Mouse (Mus musculus) gastrocnemius, postnatal 4 days (tissue): Measurements from ENCODE around the gene Fndc5. TPM values are rescaled to one million over a fixed set of nuclear protein-coding genes. Genes with fewer than 3 reads are reported as not detected.

ENCODE experiments used
- DNase-seq, 2 experiments: peaks; one replicate each; pipeline ENCODE4 v3.0.0; 2021 to 2022; ENCODE audit warnings: low spot score in 2 of 2, mixed read lengths in 2 of 2
- total RNA-seq, 2 experiments: library from RNA; stranded (reverse); gene quantifications; 2 replicates each; pipeline ENCODE4 v1.2.3; 2021

Gene Fndc5
- total RNA-seq, 2 experiments from 2014 or later: 52.3 to 54.3 TPM

- DNase-seq: no peak
Measured at GRCm38 (mm10) chr4:129145411-129145810, 8.6 kb downstream of the Fndc5 start.

DNA sequence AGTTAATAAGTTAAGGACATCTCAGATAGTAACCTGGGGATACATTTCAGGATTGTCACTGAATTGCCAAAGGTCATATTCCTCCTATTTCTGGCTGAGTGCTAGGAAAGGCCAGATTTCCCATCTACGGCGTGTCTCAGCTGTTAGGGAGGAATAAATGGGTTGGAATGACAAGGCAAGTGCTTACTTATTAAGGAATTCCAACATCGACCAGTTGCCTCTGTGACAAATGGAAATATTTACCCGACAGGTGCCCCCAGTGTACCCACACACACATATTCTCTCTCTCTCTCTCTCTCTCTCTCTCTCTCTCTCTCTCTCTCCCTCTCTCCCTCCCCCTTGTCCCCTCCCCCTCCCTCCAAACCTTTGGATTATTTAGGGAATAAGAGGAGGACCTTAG, 9.1 kb downstream of the Fndc5 start:
- no peak for DNase-seq

GRCm38 (mm10) chr4:129146392-129146791, 9.6 kb downstream of the Fndc5 start:
- no peak for DNase-seq

DNA sequence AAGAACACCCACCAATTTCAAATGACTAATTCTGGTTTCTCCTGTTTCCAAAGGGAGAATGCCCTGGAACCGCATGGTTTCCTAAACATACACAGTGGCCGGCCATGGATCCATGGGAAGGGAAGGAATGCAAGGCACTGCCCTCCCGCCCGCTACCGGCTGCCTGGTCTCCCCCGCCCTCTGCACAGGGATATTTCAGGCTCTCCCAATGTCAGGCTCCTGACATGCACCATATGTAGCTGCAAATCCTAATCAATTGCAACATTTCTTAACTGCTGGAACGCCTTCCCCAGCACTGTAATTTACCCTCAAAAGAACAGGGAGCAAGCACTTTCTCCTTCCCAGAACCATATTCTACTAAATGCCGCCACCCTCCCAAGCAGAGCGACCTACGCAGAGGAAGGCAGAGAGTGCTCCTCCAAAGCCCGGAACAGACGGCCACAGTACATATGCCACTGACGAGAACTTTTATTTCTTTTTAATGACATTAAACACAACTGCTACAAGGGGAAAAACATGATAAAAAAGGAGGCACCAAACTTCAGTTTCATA, 10.8 kb downstream of the Fndc5 start:
- DNase-seq: no peak

GRCm38 (mm10) chr4:129149321-129149720, 12.5 kb downstream of the Fndc5 start:
- DNase-seq: no peak

DNA sequence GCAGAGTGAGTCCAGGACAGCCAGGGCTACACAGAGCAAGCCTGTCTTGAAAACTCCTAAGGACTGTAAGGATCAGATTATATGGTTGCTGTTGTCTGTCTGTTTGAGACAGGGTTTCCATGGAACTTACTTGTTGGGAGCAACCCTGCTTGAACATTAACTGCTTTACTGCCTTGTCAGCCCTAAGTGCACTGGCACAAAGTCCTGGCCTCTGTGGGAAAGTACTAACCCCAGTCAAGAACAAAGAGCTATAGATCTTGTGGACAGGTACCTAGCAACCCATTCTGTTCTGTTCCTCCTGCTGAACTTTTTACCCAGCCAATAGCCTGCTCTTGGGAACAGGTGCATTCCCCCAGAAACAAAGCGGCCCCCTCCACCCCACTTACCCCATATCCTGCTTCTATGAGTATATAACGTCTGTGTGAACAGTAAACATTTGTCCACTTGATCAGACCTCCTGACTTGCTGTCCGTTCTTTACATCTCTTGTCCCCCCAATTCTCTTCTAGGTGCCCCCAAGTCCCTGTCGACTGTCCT, 14.5 kb downstream of the Fndc5 start:
- no peak for DNase-seq

GRCm38 (mm10) chr4:129157541-129157940, 20.7 kb downstream of the Fndc5 start:
- no peak for DNase-seq

GRCm38 (mm10) chr4:129158549-129158948, 21.8 kb downstream of the Fndc5 start:
- DNase-seq: no peak

- no peak for DNase-seq
Measured at GRCm38 (mm10) chr4:129161076-129161475, 24.3 kb downstream of the Fndc5 start.

DNA sequence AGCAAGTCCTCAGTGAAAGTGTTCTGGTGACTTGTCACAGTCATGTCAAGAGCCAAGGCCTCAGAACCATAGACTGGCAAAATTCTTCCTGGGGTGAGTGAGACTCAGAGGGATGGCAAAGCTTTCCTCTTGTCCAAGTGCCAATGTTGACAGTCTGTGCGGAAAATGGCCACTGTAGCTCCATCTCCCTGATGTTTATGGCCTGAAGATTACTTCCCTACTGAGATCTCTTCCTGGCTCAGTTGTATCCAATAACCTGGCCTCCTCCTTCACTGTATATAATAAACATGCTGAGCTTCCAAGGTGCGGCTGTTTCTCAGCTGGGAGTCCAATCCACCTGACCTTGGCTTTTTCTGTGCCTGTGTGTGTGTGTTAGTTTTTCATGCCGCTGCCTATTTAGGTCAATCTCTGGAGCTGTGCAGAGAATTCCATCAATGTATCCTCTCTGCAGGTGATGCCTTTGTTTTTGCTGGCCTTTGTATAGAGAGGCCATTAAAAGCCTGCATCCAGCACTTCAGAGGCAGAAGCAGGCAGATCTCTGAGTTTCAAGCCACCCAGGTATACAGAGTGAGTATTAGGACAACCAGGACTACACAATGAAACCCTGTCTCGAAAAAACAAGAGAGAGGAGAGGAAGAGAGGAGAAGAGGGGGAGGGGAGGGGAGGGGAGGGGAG, 24.9 kb downstream of the Fndc5 start:
- no peak for DNase-seq

GRCm38 (mm10) chr4:129172529-129172928, 35.7 kb downstream of the Fndc5 start:
- no peak for DNase-seq

DNA sequence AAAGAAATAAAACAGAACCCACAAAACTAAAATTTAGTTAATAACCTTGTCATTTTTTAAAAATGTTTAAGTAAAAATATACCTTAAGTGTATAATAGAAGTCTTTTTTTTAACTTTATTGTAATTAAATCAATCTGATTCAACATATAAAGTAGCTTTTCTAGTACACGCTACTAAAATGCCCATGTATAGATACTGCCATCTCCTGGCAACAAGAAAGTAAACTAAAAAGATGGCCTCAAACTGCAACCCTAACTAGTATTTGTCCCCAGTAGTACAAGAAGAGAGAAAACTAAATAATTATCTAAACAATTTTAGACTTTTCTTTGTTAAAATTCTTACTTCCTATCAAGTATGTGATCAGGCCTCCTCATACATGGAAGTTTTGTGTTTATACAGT, 42.8 kb downstream of the Fndc5 start:
- DNase-seq: no peak

DNA sequence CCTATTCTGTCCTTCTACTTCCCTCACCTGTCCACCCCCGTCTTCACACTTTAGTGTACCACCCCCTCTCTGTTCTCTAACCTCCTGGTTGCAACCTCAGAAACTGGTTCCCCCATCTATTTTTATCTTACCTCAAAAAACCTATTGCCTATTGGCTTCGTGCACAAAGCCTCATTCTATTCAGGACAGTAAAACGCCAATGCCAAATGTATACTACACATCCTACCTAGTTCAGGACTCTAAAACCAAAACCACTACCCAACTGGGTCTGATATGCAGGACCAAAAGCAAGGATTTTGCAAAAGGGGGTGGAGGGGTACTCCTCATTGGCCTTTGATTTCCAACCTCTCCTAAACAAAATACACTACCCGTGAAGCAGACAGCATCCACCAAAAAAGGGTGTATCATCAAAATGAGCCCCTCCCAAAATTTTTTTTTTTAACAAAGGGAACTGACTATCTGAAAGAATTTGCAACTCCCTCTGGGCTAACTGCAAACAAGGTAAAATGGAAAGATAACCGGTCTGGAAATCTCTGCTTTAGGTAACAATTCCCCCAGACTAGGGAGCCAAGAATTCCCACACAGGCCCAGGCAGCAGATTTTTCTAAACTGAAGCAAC, 51.4 kb downstream of the Fndc5 start:
- no peak for DNase-seq

- DNase-seq: peak; percentile 46 to 50
Measured at GRCm38 (mm10) chr4:129188803-129189541, 52.2 kb downstream of the Fndc5 start.

DNA sequence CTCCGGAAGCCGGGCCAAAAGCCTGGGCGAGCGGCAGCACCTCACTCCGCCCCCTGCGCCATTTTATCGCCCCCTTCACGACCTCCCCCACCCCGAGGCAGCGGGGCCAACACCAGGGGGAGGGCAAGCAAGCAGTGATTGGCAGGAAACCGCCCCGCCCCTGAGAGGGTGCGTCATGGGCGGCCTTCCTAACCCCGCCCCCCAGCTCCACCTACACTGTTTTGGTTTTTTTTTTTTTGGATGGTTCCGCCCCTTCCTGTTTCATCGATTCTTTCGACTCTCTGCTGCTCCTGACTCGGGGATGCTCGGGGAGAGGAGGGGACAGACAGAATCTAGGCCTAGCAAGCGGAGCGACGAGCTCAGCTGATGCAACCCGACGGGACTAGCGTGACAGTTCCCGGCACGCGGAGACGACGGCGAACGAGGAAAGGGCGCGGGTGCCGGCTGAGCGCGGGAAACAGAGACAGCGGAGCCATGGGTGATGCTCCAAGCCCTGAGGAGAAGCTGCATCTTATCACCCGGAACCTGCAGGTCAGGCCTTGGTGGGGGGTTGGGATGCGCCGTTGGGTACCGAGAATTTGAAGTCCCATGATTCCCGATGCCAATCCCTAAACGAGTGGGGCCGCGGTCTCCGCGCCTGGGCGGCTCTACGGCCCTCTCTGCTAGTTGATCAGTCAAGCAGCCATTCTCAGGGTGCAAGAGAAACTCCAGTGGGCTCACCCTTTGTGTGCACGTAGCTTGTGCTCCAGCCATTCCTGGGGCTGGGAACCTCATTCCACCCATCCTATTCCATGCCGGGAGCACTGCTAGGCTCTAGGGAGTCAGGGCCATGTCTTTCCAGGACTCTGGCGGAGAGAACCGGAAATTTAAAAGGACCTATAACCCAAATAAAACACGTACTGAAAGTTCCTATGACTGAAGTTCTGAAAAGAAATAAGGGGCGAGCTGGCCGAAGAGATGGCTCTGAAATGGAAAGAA, 53.0 kb downstream of the Fndc5 start, which contains the start of the genes S100pbp and Yars:
S100pbp (minus strand) TSS at position 186 of the 978 bp plus-strand sequence.
Yars (plus strand) TSS at position 219 of the 978 bp plus-strand sequence.
- peak; percentile 96 for DNase-seq

DNA sequence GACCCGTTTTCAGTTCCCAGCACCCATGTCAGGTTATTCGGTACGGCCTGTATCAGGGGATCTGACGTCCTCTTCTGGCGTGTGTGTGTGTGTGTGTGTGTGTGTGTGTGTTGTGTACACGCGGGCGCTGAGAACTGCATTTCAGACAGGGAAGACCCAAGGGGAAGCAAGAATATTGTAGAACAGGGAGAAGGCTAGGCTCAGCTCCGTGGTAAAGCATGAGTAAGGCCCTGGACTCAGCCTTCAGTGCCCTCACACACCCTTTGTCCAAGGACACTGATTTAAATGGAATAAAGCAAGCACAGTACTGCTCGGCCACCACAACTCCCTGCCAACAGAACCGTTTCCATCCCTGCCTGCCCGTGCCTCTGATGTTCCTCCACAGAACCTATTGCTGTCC, 53.7 kb downstream of the Fndc5 start:
- DNase-seq: no peak

DNA sequence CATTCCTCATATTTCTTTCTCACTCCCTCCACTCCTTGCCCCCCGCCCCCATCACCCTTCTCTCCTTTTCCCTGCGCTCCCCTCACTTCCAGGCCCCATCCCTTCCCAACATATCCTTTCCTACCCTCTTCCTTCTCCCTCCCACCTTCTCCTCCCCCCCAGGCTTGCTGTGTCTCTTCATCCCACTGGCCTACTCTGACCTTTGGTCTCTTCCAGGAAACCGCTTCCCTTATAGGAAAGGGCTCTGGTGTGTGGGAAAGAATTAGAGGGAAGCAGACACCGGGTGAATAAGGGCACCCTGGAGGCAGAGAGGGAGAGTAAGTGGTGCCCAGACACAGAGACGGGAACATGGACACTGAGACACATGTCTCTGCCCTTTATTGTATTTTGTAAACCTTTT, 54.9 kb downstream of the Fndc5 start:
- no peak for DNase-seq
